Mouse (Mus musculus) thymus, postnatal 25 days (tissue): ENCODE measurements around the gene Aes.

Experiments
- DNase-seq: peaks from one replicate; pipeline ENCODE4 v3.0.0; 2022

The Aes gene

DNA sequence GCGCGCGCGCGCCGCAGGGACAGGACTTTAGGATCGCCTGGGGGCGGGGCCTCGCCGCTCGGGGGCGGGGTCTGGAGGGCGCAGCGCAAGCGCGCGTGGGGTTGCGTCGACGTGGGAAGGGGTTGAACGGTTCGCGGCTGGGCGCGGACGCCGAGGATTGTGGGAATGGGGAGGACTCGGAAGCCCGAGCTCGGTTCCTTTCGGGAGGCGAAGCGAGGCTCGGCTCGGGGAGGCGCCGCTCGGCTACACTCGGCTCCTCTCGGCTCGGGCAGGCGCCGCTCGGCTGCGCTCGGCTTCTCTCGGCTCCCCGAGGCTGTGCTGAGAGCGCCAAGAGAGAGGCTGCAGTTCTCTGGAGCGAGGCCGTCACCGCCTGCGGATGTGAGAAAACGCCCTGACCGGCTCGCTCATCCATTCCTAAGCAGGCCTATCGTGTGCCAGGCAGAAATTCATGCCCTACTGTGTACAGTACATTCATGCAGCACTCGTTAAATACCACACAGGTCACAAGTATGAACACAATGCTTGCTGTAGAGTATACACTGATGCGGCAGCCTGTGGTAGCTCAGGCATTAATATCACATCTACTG, 14.0 kb upstream of the Aes start, which contains the start of gene Gna11:
Gene Gna11, minus strand, starts transcription at position 30 of the 587 bp plus-strand sequence.
- peak; percentile 100 for DNase-seq

DNA sequence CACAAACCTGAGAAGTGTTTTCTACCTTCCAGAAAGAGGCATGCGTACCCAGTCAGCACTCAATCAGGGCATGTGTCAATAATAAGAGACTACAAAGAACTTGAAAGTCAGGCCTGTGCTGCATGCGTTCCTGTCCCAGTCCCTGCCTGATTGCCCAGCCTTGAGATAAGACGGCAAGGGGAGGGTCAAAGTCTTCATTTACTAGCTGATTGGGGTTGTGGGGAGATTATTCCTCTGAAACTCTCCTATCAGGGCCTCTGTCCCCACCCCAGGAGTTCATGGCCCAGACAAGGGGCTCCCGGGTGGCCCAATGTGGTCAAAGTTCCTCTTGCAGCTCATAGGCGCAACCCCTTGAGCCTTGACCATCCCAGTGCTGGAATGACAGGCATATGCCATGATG, 13.0 kb upstream of the Aes start:
- DNase-seq, result no peak

DNA sequence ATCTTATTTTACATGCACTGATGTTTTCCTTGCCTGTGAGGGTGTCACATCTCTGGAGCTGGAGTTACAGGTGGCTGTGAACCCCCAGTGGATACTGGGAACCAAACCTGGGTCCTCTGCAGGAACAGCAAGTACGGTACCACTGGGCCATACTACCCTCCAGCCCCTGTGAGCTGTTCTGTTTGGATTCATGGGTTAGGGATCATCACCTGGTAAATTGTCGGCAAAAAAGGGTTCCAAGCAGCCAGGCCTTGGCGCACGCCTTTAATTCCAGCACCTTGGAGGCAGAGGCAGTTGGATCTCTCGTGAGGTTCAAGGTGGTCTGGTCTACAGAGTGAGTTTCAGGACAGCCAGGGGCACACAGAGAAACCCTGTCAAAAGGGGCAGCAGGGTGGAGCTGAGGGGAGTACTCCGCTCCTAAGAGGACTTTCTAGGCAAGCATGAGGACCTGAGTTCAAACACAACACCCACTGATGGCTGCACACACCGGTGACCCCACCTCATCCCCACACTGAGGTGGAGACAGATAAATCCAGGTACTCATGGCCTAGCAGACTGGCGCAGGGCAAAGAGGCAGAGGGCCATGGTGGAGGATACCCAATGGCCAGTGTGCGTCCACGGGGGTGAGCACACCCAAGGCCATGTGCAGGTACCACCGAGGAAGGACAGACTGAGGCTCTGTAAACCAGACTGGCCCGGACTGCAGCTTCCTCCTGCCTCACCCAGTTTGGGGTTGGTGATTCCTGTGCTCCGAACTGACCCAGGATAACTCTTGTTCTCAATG, 12.3 kb upstream of the Aes start:
- no peak for DNase-seq

DNA sequence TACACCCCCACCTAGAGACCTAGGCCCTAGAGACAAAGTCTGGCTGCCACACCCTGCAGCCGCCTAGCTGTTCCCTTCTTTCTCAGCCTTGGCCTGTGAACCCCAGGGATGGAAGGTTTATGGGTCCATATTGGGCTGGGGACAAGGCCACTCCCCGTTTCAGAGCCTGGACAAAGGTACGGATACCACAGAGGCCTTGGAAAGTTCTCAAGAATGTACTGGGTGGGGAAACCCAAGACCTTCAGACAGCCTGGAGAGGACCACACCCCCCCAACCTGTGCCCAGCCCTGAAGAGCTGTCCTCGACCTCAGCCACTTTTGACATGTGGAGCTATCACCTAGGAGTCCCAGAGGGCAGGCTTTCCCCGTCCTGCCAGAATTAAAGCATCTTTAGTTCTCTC, 10.3 kb upstream of the Aes start:
- DNase-seq, result no peak

DNA sequence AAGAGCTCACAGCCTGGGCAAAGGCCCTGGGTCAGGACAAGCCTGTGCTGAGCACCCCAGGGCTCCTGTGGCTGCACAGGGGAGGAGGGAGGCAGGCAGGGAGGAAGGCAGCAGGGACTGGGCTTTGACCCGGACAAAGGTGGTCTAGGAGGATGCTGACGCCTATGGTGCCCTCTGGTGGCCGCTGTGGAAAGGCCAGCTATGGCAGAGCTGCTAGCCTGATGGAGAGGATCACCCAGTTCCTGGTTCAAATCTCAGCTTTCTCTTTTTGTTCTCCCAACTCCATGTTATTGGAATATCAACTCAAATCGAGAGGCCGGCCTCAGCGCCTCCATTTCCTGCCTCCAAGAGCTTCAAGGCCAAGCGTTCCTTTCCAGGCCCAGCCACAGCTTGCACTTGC, 9.0 kb upstream of the Aes start:
- DNase-seq, result peak; percentile 84

DNA sequence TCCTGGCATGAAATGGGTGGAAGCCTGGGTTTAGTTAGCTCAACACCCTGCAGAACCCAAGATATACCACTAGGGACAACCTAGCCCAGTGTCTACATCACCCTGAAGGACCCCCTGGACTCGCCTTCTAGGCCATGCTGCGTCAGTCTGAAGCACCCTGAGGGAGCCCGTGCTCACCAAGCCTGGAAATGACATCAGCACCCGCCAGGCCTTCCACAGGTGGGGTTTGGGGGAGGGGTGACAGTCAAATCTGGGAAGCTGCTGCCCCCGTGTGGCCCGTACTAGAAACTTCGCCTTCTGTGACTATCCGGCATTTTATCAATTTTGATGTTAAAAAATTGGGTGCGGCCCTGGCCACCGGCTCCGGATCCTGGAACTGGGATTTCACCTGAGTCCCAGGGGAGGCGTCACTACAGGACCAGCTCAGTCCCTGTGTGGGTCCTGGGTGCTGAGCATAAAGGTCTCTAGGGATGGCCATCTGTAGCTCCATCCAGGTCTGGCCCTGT, 7.6 kb upstream of the Aes start:
- DNase-seq, result peak; percentile 85

DNA sequence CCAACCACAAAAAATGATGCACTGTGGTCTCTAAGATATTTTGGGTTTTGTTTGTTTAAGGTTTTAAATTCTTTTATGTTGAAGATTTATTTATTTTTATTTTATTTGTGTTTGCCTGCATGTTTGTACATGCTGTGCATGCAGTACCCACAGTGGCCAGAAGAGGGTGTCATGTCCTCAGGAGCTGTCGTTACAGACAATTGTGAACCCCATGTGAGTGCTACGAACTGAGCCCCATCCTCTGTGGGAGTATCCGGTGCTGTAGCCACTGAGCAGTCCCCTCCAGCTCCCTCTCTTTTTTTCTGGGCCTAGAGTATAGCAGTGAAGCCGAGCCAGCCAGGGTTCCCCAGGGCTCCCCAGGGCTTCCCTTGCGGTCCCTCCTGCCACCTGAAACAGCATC, 6.1 kb upstream of the Aes start:
- no peak for DNase-seq

DNA sequence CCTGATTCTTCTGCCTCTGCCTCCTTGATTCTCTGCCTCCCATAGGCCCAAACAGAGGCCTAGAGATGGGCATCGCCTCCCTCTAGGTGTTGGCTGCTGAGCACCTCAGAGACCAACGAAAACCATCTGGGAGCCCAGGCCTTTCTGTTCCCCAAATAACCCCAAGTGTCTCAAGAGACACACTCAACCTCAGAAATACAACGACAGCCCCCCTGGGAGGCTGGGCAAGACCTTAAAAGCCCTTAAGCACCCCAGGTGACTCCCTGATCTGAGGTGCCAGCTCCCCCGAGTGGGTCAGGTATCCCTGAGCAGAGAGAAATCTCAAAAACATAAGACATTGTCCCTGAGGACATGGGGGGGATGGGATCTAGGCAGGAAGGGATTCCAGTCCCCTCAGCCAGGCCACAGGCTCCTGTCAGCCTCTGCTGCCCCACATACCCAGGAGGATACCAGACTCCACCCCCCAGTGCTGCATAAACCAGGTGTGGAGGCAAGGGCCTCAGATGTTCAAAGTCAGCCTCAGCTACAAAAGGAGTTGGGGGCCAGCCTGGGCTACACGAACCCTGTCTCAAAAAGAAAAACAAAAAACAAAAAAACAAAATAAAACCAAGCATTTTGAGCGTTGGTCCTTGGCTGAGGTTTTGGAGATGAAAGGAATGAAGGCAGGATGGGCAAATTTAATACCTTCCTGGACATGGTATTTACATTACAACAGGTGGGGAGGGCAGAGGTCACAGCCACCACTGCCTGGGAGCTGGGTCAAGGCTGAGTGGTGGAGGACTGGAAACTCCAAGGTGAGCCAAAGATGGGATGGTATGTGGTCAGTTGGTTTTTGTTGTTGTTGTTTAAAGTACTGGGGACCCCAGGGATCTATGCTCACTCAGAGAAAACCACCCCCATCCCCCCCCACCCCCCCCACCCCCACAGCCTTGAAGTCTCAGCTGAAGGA, 5.2 kb upstream of the Aes start:
- DNase-seq, result no peak

DNA sequence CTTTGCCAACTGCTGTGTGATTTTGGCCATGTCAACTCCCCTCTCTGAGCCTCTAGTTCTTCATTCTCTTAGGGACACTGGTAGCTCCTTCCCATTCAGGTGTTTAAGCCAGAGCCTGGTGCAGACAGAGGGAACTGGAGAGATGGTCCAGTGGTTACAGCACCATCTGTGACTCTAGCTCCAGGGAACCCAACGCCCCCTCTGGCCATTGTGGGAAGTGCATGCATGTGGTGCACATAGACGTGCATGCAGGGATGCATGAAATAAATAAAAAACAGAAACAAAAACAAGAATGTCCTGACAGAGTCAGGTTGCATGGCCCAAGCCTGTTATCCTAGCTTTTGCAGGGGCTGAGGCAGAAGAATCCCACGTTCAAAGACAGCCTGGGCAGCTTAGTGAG, 3.0 kb upstream of the Aes start:
- DNase-seq, result no peak

DNA sequence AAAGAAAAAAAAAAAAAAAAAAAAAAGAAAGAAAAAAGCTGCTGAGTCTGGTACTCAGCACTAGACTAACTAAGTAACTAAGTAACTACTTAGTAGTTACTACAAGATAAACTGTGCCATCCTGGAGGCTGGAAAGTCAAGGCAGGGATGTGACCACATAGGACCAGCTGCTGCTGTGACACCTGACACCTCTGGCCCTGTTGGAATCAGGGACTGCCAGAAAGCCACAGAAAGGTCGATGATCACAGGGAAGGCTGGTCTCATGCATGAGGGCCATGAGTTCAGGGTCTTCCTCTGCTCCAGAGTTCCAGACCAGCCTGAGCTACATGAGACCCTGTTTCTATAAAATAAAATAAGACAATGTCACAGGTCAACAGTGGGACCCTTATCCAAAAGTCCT, 1.8 kb upstream of the Aes start:
- no peak for DNase-seq

DNA sequence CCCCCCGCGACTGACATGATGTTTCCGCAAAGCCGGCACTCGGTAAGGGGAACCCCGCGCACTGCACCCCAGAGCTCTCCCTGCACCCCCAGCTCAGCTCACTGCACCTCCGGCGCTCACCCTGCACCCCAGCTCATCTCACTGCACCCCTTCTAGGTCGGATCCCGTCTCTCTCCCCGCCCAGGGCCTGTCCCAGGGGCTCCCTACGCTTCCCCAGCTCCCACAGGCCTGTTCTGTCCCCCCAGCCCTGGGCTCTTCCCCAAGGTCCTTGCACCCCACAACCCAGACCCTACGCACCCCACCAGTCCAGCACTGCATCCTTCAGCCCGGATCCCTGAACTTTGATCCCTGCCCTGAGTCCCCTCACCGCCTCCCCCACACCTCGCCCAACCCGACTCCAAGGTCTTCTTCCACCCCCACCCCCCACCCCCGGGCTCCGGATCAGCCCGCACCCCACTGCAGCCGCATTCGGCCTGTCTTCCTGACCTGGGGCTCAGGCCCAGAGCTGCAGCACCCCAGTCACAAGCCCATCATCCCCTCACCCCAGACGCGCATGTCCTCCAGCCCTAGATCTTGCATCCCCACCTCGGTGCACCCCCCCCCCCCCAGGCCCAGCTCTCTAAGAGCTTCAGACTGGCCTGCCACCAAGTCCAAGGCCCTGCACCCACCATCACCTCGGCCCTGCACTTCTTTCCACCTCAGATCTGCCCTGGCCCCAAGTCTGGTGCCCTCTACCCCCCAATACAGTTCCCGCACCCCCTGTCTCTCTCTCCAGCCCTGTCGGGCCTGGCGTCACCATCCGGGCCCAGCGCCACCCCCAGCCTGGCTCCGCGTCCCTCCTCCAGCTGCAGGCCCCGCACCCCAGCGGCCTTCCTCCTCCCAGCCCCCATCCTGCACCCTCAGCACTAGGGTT, 595 bp downstream of the Aes start:
- DNase-seq, result peak; percentile 87

DNA sequence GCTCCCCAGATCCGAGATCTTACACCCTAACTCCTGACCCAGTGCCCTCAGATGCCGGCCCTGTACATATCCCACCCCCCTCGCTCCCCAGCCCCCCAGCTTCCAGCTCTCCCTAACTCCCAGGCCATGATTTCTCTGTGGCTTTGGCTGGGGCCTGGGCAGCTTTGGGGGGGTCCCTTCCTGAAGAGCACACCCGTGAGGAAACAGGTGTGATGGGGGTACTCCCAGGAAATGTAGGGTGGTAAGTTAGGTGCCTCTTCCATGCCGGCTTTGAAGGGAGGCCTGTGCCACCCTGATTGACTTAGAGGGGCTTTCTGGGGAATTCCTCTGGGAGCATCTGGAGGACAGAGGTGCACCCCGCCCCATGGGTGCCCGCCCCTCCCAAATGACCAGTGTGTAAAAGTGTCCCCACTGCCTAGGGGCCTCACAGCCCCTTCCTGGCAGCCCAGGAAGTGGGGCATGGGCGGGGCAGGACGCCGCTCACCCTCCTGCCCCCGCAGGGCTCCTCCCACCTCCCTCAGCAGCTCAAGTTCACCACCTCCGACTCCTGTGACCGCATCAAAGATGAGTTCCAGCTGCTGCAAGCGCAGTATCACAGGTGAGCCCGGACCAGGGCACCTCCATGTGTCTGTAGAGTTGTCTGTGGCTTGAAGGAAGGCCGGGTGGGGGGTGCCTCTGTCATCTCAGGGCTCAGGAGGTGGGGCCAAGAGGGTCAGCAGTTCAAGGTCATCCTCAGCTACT, 1.6 kb downstream of the Aes start:
- peak; percentile 95 for DNase-seq

DNA sequence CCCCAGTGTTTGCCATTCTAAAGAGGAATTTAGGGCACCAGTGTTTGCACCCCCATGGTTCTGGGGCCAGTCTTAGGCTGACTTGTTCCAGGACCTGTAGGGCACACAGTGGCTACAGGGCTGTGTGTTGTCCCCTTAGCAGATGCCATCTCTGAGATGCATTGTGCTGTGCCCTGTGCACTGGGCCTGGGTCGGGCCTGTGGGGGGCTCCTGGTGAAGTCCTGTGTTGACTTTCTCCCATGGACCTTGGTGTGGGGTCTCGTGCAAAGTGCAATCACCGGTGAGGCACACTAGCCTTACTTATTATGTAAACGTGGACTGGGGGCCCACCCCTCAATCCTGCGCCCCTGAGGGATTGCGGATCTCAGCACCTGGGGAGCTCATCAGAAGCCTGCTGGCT, 3.1 kb downstream of the Aes start:
- DNase-seq, result no peak

DNA sequence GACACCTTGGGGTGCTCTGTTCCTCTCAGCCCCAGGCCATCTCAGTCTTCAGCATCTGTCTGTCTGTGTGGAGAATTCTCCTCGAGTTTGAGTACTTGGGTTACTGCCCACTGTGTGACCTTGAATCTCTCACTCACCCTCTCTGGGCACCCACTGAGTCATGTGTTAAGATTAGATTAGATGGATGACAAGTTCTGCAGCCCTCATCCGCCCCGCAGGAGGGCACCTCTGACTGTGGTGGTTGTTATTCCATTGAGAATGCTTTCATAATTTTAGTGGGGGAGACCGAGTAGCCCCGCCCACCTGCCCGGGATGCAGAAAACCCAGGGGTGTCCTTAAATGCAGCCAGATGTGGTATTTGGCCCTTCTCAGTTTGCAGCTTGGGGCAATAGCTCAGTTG, 4.2 kb downstream of the Aes start:
- DNase-seq, result no peak

DNA sequence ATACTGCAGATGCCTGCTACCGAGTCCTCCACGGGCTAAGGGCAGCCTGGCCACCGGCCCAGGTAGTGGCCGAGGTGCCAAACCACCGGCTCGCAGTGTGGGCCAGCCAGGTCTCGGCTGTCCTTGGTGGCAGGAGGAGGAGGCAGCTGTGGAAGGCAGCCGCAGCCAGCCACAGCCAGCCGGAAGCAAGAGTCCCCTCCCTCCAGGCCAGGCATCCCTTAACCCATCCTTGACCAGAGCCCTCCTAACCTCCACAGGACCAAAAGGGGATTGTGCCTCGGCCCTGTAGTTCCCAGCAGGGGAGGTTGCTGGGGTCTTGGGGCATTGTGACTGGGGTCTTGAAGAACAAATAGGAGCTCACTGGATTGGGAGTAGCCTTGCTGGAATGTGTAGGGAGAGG, 4.9 kb downstream of the Aes start:
- peak; percentile 25 for DNase-seq

DNA sequence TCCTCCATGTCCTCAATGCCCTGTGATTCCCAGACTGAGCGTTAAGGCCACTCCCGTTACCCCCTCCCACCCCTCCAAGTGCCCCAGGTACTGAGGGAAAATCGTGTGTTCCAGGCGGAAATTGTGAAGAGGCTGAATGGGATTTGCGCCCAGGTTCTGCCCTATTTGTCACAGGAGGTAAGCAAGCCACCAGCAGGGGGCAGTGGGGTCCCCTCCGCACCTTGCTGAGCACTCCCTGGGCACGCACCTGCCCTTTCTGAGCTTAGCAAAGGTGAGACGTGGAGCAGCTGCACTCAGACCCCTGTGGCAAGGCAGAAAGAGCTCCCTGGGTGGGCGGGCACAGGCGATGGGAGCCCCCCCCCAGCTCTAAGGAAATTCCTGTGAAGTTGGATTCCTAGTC, 5.4 kb downstream of the Aes start:
- DNase-seq, result peak; percentile 88

DNA sequence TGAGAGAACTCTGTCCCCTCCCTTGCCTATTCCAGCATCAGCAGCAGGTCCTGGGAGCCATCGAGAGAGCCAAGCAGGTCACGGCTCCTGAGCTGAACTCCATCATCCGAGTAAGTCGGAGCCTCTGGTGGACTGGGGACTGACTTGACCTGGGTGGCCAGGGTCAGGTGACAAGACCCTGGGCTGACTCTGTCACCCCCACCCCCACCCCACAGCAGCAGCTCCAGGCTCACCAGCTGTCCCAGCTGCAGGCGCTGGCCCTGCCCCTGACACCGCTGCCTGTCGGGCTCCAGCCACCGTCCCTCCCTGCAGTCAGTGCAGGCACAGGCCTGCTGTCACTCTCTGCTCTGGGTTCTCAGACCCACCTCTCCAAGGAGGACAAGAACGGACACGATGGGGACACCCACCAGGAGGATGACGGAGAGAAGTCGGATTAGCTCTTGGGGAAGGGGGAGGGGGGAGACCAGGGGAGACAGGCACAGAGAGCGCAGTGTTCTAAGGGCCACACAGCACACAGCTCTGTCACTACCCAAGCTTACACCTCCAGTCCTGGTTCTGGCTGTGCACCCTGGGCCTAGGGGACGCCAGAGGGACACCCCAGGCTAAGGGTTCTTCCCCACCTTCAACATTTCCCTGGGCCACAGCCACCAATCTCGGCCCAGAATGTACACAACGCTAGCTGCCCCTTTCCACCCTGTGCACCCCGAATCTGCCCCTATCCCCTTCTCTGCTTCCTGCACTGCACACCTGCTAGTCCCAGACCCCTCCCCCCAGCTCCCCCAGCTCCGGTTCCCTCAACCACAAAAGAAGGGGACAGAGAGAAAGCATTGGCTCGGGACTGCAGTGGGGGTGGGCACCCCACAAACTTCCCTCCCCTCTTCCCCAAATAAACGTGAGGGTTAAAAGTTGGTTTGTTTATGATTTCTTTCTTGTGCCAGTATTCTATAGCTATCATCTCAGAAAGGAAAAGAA, 6.3 kb downstream of the Aes start:
- peak; percentile 89 for DNase-seq

DNA sequence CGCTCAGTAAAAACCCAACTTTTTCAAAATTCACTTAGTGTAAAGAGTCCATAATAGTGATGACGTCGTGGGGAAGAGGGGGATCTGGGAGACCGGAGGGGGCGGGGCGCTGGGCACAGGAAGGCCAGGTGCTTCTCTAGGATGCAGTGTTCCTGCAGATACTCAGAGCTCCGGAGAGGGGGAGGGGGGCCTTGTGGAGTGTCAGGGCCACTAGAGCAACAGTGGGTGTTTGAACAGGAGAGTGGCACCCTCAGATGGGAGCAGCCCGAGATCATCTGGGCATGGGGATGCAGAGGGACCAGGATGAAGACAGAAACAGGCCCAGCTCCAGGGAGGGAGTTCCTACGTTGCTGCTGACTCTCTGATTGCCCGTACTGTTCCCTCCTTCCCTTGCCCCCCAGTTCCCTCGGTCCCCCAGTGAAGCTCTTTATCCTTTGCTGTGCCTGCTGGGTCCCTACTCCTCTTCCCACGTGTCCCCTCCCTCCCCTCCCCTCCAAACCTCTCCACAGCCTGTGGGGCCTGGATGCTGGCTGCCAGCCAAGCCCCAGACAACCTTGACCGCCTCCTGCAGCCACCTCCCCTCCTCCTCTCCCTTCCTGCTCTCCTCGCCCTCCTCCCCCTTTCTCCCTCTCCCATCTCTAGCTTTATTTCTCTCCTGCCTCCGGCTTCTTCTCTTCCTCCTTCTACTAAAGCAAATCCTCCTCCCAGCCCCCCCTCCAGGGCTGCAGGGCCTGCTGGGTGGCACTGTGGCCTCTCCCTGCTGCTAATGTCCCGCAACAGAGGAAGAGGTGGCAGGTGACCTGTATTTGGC, 9.3 kb downstream of the Aes start:
- peak; percentile 38 for DNase-seq

DNA sequence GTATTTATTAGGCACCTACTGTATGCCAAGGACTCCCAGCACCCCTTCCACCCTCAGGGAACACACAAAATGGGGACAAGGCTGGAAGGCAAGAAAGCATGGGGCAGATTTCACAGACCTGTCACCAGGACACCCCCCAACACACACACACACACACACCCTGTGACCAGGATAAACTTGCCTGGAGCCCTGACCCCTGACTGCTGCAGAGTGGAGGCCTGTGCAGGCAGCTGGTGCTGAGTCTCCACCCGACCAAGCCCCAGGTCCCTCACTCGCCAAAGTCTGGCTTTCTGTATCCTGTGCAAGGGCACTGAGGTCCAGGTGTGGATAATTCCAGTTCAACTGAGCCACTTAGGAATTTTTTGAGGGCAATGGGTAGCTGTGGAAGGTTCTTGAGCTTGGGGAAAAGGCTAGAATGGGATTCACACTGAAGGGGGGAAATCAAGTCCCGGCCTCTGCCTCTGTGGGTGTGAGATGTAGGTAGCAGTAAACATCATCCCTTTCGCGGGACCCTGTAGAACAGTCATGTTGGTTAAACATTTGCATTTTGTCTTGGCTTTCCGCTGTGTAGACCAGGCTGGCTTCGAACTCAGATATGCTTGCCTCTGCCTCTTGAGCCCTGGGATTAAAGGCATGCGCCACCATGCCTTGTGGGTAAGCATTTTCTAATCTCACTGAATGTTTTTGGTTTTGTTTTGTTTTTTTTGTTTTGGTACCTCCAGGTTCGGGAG, 10.4 kb downstream of the Aes start:
- no peak for DNase-seq
